Mouse (Mus musculus) liver, postnatal 0 days (tissue): ENCODE data around the gene Tctn1.

Experiments used
- CTCF ChIP-seq: sonication (generic); IDR thresholded peaks from 2 replicates; pipeline ENCODE4 v1.5.1; 2016; ENCODE audit warnings: antibody characterized with exemption, low read depth
- EP300 ChIP-seq: IDR thresholded peaks from 2 replicates; pipeline ENCODE4 v1.6.1; 2016; ENCODE audit warnings: antibody characterized with exemption, low read depth, mild to moderate bottlenecking

- TF ChIP-seq CTCF: no peak
- TF ChIP-seq EP300: no peak
Observed at GRCm38 (mm10) chr5:122287026-122287425, 22.8 kb upstream of the Tctn1 start.
